Mouse (Mus musculus): ENCODE measurements at regions not wholly inside any gene's neighbourhood (a gene's known extent, or its start where the extent isn't known, plus 50 kb on each side); places are given as distances from the start of the nearest gene placed in this dataset.

DNA sequence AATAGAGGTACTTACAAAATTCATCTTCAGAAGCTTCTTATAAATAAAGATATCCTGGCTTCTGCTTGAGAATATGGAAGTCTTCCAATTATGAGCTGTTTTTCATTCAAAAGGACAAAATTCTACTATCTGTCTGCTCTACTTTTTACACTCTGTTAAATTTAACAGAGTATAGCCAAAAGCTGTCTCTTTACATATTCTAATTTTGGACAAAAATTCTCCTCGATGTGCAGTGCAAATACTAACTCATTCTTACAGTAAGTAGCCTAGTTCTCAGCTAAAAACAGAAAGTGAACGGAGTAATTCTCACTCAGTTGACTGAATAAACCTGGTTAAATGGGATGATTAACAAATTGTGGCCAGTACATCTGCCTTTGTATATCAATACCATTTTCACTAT lies 438.9 kb downstream of the Slco4c1 start:
- no peak overlapping the region for H3K27ac ChIP-seq (ENCODE audit: insufficient read depth, low read depth, low read length)
- TF ChIP-seq POLR2A (IDR thresholded peaks at IDR 0.05; ENCODE audit: borderline replicate concordance, low read depth, low read length) = no peak
- no peak for TF ChIP-seq CTCF (IDR thresholded peaks at IDR 0.05; ENCODE audit: low read depth, low read length)
- no peaks in the 10 kb centered on the region for H3K4me1 ChIP-seq (ENCODE audit: control insufficient read depth, insufficient read depth, low read length)
- no peak overlapping the region for H3K4me3 ChIP-seq (ENCODE audit: insufficient read depth, low read length)

- Histone ChIP-seq H3K4me1 (ENCODE audit: control insufficient read depth, insufficient read depth, low read length) (no peaks in the 10 kb centered on the region), H3K27ac (ENCODE audit: insufficient read depth, low read depth, low read length) (no peak overlapping the region), H3K4me3 (ENCODE audit: insufficient read depth, low read length) (no peak overlapping the region)
- no peak for TF ChIP-seq CTCF (IDR thresholded peaks at IDR 0.05; ENCODE audit: low read depth, low read length)
- TF ChIP-seq POLR2A (IDR thresholded peaks at IDR 0.05; ENCODE audit: borderline replicate concordance, low read depth, low read length) = no peak
Observed at GRCm38 (mm10) chr1:96423481-96423880, 448.5 kb downstream of the Slco4c1 start.

GRCm38 (mm10) chr1:96410837-96411612 lies 460.9 kb downstream of the Slco4c1 start:
- TF ChIP-seq POLR2A (IDR thresholded peaks at IDR 0.05; ENCODE audit: borderline replicate concordance, low read depth, low read length) (no peak), CTCF (IDR thresholded peaks at IDR 0.05; ENCODE audit: low read depth, low read length) (no peak)
- H3K4me3 ChIP-seq (ENCODE audit: insufficient read depth, low read length) = no peak overlapping the region

GRCm38 (mm10) chr1:96397982-96398381 lies 474.0 kb downstream of the Slco4c1 start:
- TF ChIP-seq POLR2A (IDR thresholded peaks at IDR 0.05; ENCODE audit: borderline replicate concordance, low read depth, low read length) (no peak), CTCF (IDR thresholded peaks at IDR 0.05; ENCODE audit: low read depth, low read length) (no peak)
- no peak overlapping the region for H3K4me3 ChIP-seq (ENCODE audit: insufficient read depth, low read length)
- no peaks in the 10 kb centered on the region for H3K4me1 ChIP-seq (ENCODE audit: control insufficient read depth, insufficient read depth, low read length)
- no peak overlapping the region for H3K27ac ChIP-seq (ENCODE audit: insufficient read depth, low read depth, low read length)

More at GRCm38 (mm10) chr1:96410837-96411612, 460.9 kb downstream of the Slco4c1 start:
- Histone ChIP-seq H3K27ac (ENCODE audit: insufficient read depth, low read depth, low read length) (no peak overlapping the region), H3K4me1 (ENCODE audit: control insufficient read depth, insufficient read depth, low read length) (no peaks in the 10 kb centered on the region)

DNA sequence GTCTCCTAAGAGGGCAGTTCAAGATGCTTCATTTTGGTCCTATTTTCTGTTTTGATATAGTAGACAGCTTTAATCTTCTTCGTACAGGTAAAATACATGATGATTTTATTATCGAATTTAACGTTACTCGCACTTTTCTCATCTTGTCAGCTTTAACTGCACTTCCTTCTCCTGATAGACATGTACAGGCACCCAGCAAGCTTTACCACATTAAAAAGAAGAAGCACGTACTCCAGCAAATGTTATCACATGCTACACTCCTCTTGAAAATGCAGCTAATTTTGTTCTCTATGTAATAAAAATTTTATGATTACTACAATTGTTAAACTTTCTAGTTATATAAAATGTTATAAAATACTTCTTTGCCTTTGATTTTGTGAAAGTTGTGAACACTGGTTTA lies 483.6 kb downstream of the Slco4c1 start:
- Histone ChIP-seq H3K4me3 (ENCODE audit: insufficient read depth, low read length) (no peak overlapping the region), H3K4me1 (ENCODE audit: control insufficient read depth, insufficient read depth, low read length) (no peaks in the 10 kb centered on the region), H3K27ac (ENCODE audit: insufficient read depth, low read depth, low read length) (no peak overlapping the region)
- TF ChIP-seq POLR2A (IDR thresholded peaks at IDR 0.05; ENCODE audit: borderline replicate concordance, low read depth, low read length) (no peak), CTCF (IDR thresholded peaks at IDR 0.05; ENCODE audit: low read depth, low read length) (no peak)

DNA sequence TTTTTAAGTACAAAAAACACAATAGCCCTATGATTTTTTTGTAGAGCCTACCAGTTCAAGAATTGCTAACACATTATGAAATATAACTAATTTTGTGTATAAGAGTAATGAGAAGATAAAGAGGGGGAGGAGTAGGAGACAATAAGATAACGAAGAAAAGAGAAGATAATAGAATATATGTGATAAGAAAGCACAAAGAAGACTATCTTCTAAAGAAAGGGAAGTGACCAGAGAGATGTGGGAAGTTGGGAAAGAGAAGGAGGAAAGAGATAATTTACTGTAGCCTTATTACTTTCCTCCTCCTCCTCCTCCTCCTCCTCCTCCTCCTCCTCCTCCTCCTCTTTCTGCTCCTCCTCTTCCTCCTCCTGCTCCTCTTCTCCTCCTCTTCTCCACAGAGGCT lies 486.1 kb downstream of the Slco4c1 start:
- H3K4me1 ChIP-seq (ENCODE audit: control insufficient read depth, insufficient read depth, low read length) = no peaks in the 10 kb centered on the region
- TF ChIP-seq CTCF (IDR thresholded peaks at IDR 0.05; ENCODE audit: low read depth, low read length) (no peak), POLR2A (IDR thresholded peaks at IDR 0.05; ENCODE audit: borderline replicate concordance, low read depth, low read length) (no peak)
- H3K27ac ChIP-seq (ENCODE audit: insufficient read depth, low read depth, low read length) = no peak overlapping the region
- H3K4me3 ChIP-seq (ENCODE audit: insufficient read depth, low read length) = no peak overlapping the region

GRCm38 (mm10) chr1:96362713-96363441 lies 509.1 kb downstream of the Slco4c1 start:
- Histone ChIP-seq H3K27ac (ENCODE audit: insufficient read depth, low read depth, low read length) (no peak overlapping the region), H3K4me1 (ENCODE audit: control insufficient read depth, insufficient read depth, low read length) (no peaks in the 10 kb centered on the region), H3K4me3 (ENCODE audit: insufficient read depth, low read length) (no peak overlapping the region)
- TF ChIP-seq POLR2A (IDR thresholded peaks at IDR 0.05; ENCODE audit: borderline replicate concordance, low read depth, low read length) (no peak), CTCF (IDR thresholded peaks at IDR 0.05; ENCODE audit: low read depth, low read length) (no peak)

DNA sequence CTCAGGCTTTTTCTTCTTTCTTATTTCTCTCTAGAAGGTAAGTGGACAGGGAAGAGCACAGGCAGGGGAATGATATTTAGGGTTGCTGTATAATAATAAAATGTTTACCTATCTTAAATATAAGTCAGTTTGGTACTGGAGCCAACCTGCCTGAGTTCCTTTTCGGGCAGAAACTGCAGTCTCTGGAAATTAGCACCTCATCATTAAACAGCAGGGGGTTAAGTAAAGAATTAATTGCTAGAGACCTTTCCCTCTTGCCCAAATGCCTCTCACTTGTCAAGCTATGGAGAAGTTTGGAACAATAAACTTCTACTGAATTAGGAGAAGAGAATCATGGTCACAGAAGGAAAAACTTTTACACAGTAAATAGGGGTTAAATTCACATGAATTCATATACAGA lies 524.7 kb downstream of the Slco4c1 start:
- no peak overlapping the region for H3K4me3 ChIP-seq (ENCODE audit: insufficient read depth, low read length)
- TF ChIP-seq POLR2A (IDR thresholded peaks at IDR 0.05; ENCODE audit: borderline replicate concordance, low read depth, low read length) (no peak), CTCF (IDR thresholded peaks at IDR 0.05; ENCODE audit: low read depth, low read length) (no peak)
- no peak overlapping the region for H3K27ac ChIP-seq (ENCODE audit: insufficient read depth, low read depth, low read length)

GRCm38 (mm10) chr1:96346465-96347002 lies 525.4 kb downstream of the Slco4c1 start:
- Histone ChIP-seq H3K27ac (ENCODE audit: insufficient read depth, low read depth, low read length) (no peak overlapping the region), H3K4me3 (ENCODE audit: insufficient read depth, low read length) (no peak overlapping the region), H3K4me1 (ENCODE audit: control insufficient read depth, insufficient read depth, low read length) (no peaks in the 10 kb centered on the region)
- TF ChIP-seq POLR2A (IDR thresholded peaks at IDR 0.05; ENCODE audit: borderline replicate concordance, low read depth, low read length) = no peak
- TF ChIP-seq CTCF (IDR thresholded peaks at IDR 0.05; ENCODE audit: low read depth, low read length) = no peak

More for the DNA sequence above, 524.7 kb downstream of the Slco4c1 start:
- H3K4me1 ChIP-seq (ENCODE audit: control insufficient read depth, insufficient read depth, low read length) = no peaks in the 10 kb centered on the region

GRCm38 (mm10) chr1:96315721-96316120 lies 556.2 kb downstream of the Slco4c1 start:
- no peak for TF ChIP-seq CTCF (IDR thresholded peaks at IDR 0.05; ENCODE audit: low read depth, low read length)
- TF ChIP-seq POLR2A (IDR thresholded peaks at IDR 0.05; ENCODE audit: borderline replicate concordance, low read depth, low read length) = no peak
- no peak overlapping the region for H3K27ac ChIP-seq (ENCODE audit: insufficient read depth, low read depth, low read length)
- no peak overlapping the region for H3K4me3 ChIP-seq (ENCODE audit: insufficient read depth, low read length)
- H3K4me1 ChIP-seq (ENCODE audit: control insufficient read depth, insufficient read depth, low read length) = no peaks in the 10 kb centered on the region

Measured in bone marrow macrophage, adult 2 months (primary cell).